Mouse (Mus musculus) lung, adult 2 months (tissue): Measurements from ENCODE around the gene Hal.

Source experiments
- CTCF ChIP-seq: fragments of 200-500 bp; IDR thresholded peaks from 2 replicates; pipeline ENCODE4 v1.5.1; 2011; ENCODE audit warnings: mild to moderate bottlenecking, low read length, control low read depth; ENCODE audit not compliant: insufficient read depth
- POLR2A ChIP-seq: fragments of 200-500 bp; IDR thresholded peaks from 2 replicates; pipeline ENCODE4 v1.6.1; 2011; ENCODE audit warnings: low read depth, mild to moderate bottlenecking, control low read depth, low read length, borderline replicate concordance; ENCODE audit errors: extremely low read depth

GRCm38 (mm10) chr10:93517754-93518153, 29.2 kb downstream of the Hal start:
- TF ChIP-seq POLR2A, result no peak
- TF ChIP-seq CTCF, result no peak
